Mouse (Mus musculus) Muller cell, postnatal 12 days (primary cell): Measurements from ENCODE around the gene Klhl3.
"Not testable (repeated sequence)": the region's sequence is repeated elsewhere in the genome, so short reads cannot be mapped to it uniquely, and the experiment has no call there.

Experiments
- DNase-seq: peaks from one replicate; pipeline ENCODE4 v3.0.0-alpha.2; 2015; ENCODE audit errors: inconsistent ontology term

Gene Klhl3

GRCm38 (mm10) chr13:58113061-58113900, at the start of gene Klhl3:
Gene Klhl3, minus strand, starts transcription at chr13:58113592.
- peak; percentile 64 for DNase-seq

- DNase-seq, result no peak
Measured at GRCm38 (mm10) chr13:58160761-58161160, 47.4 kb upstream of the Klhl3 start.

GRCm38 (mm10) chr13:58158099-58158912, 44.9 kb upstream of the Klhl3 start:
- DNase-seq, result peak; percentile 86

GRCm38 (mm10) chr13:58157447-58158098, 44.2 kb upstream of the Klhl3 start, which contains the start of gene Idnk:
Gene Idnk, plus strand, starts transcription at chr13:58157649.
- peak; percentile 93 for DNase-seq

- DNase-seq, result no peak
Measured at GRCm38 (mm10) chr13:58157036-58157435, 43.6 kb upstream of the Klhl3 start.

GRCm38 (mm10) chr13:58156031-58156430, 42.6 kb upstream of the Klhl3 start:
- DNase-seq, result no peak

- no peak for DNase-seq
Measured at GRCm38 (mm10) chr13:58150442-58150841, 37.0 kb upstream of the Klhl3 start.

DNA sequence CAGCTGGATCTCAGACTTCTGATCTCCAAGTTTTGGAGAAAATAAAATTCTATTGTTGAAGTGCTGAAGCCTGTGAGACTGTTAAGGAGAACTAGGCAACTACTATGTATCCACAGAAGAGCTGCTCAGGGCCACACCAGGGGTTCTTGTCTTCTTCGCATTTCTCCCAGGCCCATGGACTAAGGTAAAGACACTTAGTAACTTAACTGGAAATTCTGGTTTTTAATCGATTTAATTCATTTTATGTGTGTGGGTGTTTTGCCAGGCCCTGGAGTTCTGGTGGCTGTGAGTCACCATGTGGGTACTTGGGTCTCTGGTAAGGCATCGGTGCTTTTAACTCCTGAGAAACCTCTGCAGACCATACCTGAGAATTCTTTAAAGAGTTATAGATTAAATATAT, 36.2 kb upstream of the Klhl3 start:
- no peak for DNase-seq

- DNase-seq, result peak; percentile 75
Measured at GRCm38 (mm10) chr13:58149033-58149558, 35.7 kb upstream of the Klhl3 start.

DNA sequence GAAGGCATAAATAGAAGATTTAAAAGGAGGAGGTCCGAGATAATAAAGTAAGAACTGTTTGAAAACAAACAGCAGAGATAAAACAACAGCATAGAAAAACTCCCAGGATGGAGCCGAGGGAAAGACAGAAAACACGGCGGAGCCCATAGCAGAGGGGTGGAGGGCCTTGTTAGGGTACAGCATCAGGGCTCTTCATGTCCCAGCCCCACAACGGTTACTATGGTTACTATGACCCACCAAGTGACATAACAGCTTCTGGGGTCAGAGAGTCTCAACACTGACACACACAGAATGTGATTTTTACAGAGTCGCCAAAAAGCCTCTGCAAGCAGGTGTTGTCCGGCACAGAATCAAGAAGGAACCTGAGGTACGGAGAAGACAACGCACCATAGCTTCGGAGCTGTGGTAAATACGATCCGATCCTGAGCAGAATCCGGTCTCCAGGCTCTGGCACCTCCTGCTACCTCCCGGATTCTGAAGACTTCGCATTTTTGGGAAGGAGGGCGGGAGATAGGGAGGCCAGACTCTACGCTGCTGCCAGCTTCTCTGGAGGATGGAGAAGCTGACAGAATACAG, 35.0 kb upstream of the Klhl3 start:
- peak; percentile 86 for DNase-seq

- no peak for DNase-seq
Measured at GRCm38 (mm10) chr13:58147760-58148159, 34.4 kb upstream of the Klhl3 start.

- DNase-seq, result not testable (repeated sequence)
Measured at GRCm38 (mm10) chr13:58146603-58147002, 33.2 kb upstream of the Klhl3 start.

DNA sequence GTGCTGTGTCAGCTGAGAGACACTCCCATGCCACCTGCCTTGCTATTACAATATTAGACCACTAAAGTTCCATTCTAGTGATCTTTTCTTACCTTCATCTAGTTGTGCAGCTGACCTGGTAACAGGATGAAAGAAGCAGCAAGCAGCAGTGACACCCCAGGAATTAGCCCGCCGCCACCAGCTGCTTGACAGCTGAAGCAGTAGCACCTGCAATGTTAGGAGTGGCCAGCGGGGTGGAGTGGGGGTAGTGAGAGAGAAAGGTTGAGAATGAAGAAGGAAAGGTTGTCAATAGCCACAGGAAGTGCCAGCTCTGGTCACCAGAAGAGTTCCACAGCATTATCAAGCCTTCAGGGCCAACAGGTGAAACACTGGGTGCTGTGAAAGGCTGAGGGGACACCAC, 18.3 kb upstream of the Klhl3 start:
- DNase-seq, result no peak

DNA sequence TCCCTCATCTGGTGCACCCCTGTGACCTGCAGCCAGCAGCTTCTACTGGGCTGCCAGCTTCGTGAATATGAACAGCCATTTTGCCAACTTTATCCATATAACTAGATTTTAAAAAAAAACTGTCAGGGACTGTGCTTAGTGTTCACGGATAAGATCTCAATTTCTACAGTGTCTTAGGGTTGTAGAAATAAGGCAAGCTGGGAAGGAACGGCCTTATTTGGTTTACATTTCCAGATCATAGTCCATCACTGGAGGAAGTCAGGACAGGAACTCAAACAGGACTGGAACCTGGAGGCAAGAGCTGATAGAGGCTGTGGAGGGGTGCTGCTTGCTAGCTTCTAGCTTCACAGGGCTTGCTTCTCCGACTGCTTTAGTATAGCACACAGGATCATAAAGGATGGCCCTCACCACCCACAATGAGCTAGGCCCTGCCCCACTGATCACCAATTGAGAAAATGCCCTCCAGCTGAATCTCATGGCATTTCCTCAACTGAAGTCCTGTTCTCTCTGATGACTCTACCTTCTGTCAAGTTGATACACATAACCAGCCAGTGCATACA, 16.4 kb upstream of the Klhl3 start:
- no peak for DNase-seq

DNA sequence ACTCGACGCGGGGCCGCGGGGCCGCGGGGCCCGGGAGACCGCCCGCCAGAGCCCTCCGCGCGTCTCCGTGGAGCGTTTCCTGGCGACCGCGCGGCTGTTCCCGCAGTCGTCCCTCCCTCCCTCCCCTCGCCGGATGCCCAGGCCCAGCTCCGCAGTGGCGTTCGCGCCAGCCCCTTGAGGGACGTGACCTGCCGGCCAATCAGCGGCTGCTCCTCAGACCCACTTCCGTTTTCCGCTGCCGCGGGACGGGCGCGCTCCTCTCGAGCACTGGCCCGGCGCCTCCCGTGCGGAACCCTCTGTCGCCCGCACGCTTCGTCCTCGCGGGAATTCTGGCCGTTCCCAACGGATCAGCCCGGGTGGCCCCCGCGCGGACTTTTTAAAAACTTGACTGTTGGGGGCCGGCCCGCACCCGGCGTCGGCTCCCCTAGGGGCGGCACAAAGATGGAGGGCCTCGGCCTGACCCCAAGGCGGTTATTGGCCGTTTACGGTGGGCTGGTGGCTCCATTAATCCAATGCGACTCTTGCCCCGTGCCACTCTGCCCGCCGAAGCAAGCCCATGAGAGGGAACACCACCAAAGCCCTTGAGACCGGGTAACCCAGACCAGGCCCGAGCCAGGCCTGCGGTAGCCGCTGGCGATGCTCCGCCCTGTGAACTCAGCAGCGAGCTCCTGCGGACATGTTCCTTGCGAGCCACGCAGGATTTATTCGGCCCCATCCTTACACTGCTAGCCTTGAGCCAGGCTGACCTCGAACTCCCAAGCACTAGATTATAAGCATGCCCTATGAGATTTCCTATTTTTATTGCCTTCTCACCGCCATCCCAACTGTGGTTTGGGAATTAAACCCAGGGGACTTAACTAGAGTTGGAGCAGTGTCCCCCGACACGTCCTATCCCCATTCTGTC, 15.6 kb upstream of the Klhl3 start:
- peak; percentile 97 for DNase-seq

DNA sequence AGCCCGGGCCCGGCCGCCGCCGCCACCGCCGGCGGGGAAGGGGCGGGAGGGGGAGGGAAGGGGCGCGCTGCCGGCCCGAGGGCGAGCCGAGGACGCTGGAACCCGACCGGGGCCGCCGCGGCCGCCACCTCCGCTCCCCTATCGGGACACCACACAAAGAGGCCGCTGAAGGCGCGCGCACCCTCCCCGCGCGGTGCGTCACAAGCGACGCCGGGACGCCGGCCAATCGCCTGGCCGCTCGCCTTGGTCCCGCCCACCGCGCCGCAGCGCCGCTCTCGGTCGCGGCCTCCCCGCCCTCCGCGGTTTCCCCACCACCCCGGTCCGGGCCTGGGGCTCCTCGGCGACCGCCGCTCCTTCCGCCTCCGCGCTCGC, 15.0 kb upstream of the Klhl3 start, which contains the start of gene Hnrnpa0:
Gene Hnrnpa0, minus strand, starts transcription at position 161 of the 372 bp plus-strand sequence.
- DNase-seq, result peak; percentile 98

DNA sequence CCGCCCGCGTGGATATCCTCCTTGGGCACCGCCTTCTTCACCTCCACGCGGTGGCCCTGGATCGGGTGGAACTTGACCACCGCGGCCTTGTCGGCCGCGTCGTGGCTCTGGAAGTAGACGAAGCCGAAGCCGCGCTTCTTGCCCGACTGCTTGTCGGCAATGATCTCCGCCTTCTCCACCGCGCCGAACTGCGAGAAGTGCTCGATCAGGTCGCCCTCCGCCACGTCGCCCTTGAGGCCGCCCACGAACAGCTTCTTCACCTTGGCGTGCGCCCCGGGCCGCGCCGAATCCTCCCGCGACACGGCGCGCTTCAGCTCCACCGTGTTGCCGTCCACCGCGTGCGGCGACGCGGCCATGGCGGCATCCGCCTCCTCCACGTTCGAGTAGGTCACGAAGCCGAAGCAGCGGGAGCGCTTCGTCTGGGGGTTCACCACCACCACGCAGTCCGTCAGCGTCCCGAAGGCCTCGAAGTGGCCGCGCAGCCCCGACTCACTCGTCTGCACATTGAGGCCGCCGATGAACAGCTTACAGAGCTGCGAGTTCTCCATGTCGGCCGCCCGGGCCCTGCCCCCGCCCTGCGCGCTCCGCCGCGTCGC, 14.5 kb upstream of the Klhl3 start:
- DNase-seq, result peak; percentile 72

GRCm38 (mm10) chr13:58126862-58127765, 13.7 kb upstream of the Klhl3 start:
- peak; percentile 30 for DNase-seq

GRCm38 (mm10) chr13:58126126-58126525, 12.7 kb upstream of the Klhl3 start:
- peak; percentile 78 for DNase-seq
